Comparison of ENCODE assay signal across 9 mouse cellular contexts in the genomic region with DNA sequence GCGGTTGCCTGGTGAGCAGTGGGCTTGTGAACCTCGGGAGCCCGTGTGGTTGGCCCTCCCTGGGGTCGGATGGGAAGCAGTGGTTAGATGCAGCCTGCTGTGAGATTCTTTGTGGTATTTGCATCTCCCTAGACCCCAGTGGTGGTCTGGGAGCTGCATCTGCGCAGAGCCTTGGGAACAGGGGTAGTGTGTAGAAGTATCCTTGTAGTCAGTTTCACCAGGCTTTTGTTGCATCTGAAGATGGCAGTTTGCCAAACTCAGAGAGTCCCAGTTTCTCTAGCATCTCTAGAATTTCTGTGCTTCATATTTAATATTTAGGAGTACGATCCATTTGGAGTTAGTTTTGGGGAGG. TPM values are rescaled to one million over a fixed set of nuclear protein-coding genes. Genes with fewer than 3 reads are reported as not detected.
DNase-seq lines count a peak whose midpoint lies in the region; ATAC-seq and TF ChIP-seq lines count a peak whose summit lies in the region.
"Had no signal": no experiment of that assay in that cellular context is flagged by ENCODE, and none has a peak within 500 bp of the region (broad histone marks: within the 10 kb centered on the region; RNA-seq: fewer than 3 reads in every experiment).

No protein-coding gene starts in this region.

- DNase-seq in lung, adult 2 months, result no peak
- DNase-seq in lung, postnatal 4 days, result no peak
- no peak for DNase-seq in embryonic facial prominence, embryonic 14.5 days (ENCODE audit: low spot score)
- no peak for DNase-seq in frontal cortex, postnatal 36 days (ENCODE audit: low spot score in 2 of 2)

- no peak for TF ChIP-seq CTCF in lung, adult 2 months (IDR thresholded peaks at IDR 0.05; ENCODE audit: insufficient read depth, low read length)
- TF ChIP-seq CTCF in intestine, postnatal 0 days (IDR thresholded peaks at IDR 0.05; ENCODE audit: low read depth), result no peak

- WGBS in lung, adult 2 months, result 13% methylated on average over 6 of the region's 6 CpGs
- 12% methylated on average over 6 of the region's 6 CpGs for WGBS in embryonic facial prominence, embryonic 14.5 days
- 12% methylated on average over 6 of the region's 6 CpGs for WGBS in intestine, postnatal 0 days
- WGBS in neural tube, embryonic 15.5 days, result 13% methylated on average over 6 of the region's 6 CpGs

- H3K27me3 ChIP-seq in embryonic facial prominence, embryonic 14.5 days (replicated peaks; ENCODE audit: control insufficient read depth, insufficient read depth, low read length), result no peaks in the 10 kb centered on the region
- no peaks in the 10 kb centered on the region for H3K27me3 ChIP-seq in intestine, postnatal 0 days (replicated peaks; ENCODE audit: control insufficient read depth, insufficient read depth, low read length)
- H3K27me3 ChIP-seq in neural tube, embryonic 15.5 days (replicated peaks), result no peaks in the 10 kb centered on the region

- H3K36me3 ChIP-seq in embryonic facial prominence, embryonic 14.5 days (ENCODE audit: control insufficient read depth, insufficient read depth, low read length), result no peaks in the 10 kb centered on the region
- H3K36me3 ChIP-seq in intestine, postnatal 0 days (ENCODE audit: control insufficient read depth, insufficient read depth), result no peaks in the 10 kb centered on the region
- H3K36me3 ChIP-seq in neural tube, embryonic 15.5 days, result peaks cover 15% of the 10 kb centered on the region

- peak overlapping the region; percentile 52 for H3K4me2 ChIP-seq in embryonic facial prominence, embryonic 14.5 days (ENCODE audit: low read depth, low read length)
- peak overlapping the region; percentile 81 for H3K4me2 ChIP-seq in intestine, postnatal 0 days (replicated peaks; ENCODE audit: low read depth)
- H3K4me2 ChIP-seq in neural tube, embryonic 15.5 days, result peak overlapping the region; percentile 60

- peak overlapping the region; percentile 75 for H3K9ac ChIP-seq in embryonic facial prominence, embryonic 14.5 days (ENCODE audit: low read depth, low read length)
- H3K9ac ChIP-seq in intestine, postnatal 0 days (ENCODE audit: low read depth, low read length), result peak overlapping the region; percentile 62
- peak overlapping the region; percentile 86 for H3K9ac ChIP-seq in neural tube, embryonic 15.5 days (replicated peaks)

- H3K4me3 ChIP-seq in lung, adult 2 months (replicated peaks; ENCODE audit: extremely low read depth, low read depth, low read length), result peak overlapping the region; percentile 67
- H3K4me3 ChIP-seq in embryonic facial prominence, embryonic 14.5 days (ENCODE audit: low read depth, low read length), result peak overlapping the region; percentile 56
- H3K4me3 ChIP-seq in intestine, postnatal 0 days (ENCODE audit: low read depth, low read length), result peak overlapping the region; percentile 63
- peak overlapping the region; percentile 66 for H3K4me3 ChIP-seq in neural tube, embryonic 15.5 days (replicated peaks)

- peak; percentile 88 for ATAC-seq in embryonic facial prominence, embryonic 14.5 days (ENCODE audit: low read depth)
- ATAC-seq in intestine, postnatal 0 days, result peak; percentile 54
- ATAC-seq in neural tube, embryonic 15.5 days (ENCODE audit: low FRiP score), result peak; percentile 90
- ATAC-seq in erythroid progenitor cell, adult 5-6 weeks (replicated peaks; ENCODE audit: low FRiP score, poor library complexity, severe bottlenecking), result no peak
- no peak for ATAC-seq in activated CD4-positive, CD25-positive, alpha-beta regulatory T cell, adult 4 months

- H3K4me1 ChIP-seq in lung, adult 2 months (ENCODE audit: control insufficient read depth, insufficient read depth, low read length), result peaks cover 5% of the 10 kb centered on the region; the same call in 1 of the 2 replicates
- no peaks in the 10 kb centered on the region for H3K4me1 ChIP-seq in embryonic facial prominence, embryonic 14.5 days (ENCODE audit: control insufficient read depth, insufficient read depth, low read length)
- H3K4me1 ChIP-seq in intestine, postnatal 0 days (replicated peaks; ENCODE audit: control insufficient read depth, insufficient read depth, low read length), result 0 out of 2 replicates have a peak, but pooled peaks cover 9% of the 10 kb centered on the region
- H3K4me1 ChIP-seq in neural tube, embryonic 15.5 days, result peaks cover 11% of the 10 kb centered on the region

- peak overlapping the region; percentile 64; the same call in 1 of the 2 replicates for H3K27ac ChIP-seq in embryonic facial prominence, embryonic 14.5 days (replicated peaks; ENCODE audit: low read depth, low read length)
- H3K27ac ChIP-seq in intestine, postnatal 0 days (ENCODE audit: low read depth, low read length), result no peak overlapping the region
- peak overlapping the region; percentile 93 for H3K27ac ChIP-seq in neural tube, embryonic 15.5 days (replicated peaks)

- no peak for TF ChIP-seq POLR2A in lung, adult 2 months (IDR thresholded peaks at IDR 0.05; ENCODE audit: borderline replicate concordance, extremely low read depth, low read depth, low read length)

- H3K9me3 ChIP-seq in embryonic facial prominence, embryonic 14.5 days (ENCODE audit: control insufficient read depth, low read length), result 0 out of 2 replicates have a peak, but pooled peaks cover 7% of the 10 kb centered on the region
- no peaks in the 10 kb centered on the region for H3K9me3 ChIP-seq in intestine, postnatal 0 days (ENCODE audit: control insufficient read depth)
- peaks cover 11% of the 10 kb centered on the region; the same call in 1 of the 2 replicates for H3K9me3 ChIP-seq in neural tube, embryonic 15.5 days (replicated peaks)

RNA-seq across cellular contexts. Expression of a gene that starts 0.3 kb away (rescaled TPM):
- polyA plus RNA-seq in lung, adult 2 months (2012; rRNA removed), result 0.10 and 0.83 TPM in 2 replicates
- 3.1 and 3.3 TPM in 2 replicates for polyA plus RNA-seq in embryonic facial prominence, embryonic 14.5 days (2014; fragmentation: Nextera tagmentation; extraction: Ambion mirVana)
- polyA plus RNA-seq in intestine, postnatal 0 days (2015; fragmentation: Nextera tagmentation; extraction: Ambion mirVana), result 1.4 and 1.8 TPM in 2 replicates
- polyA plus RNA-seq in neural tube, embryonic 15.5 days (2015; fragmentation: Nextera tagmentation; extraction: Ambion mirVana), result 9.9 and 10.8 TPM in 2 replicates
- total RNA-seq in erythroid progenitor cell, adult 5-6 weeks (2015; ENCODE audit: low replicate concordance), result 4.3 TPM in 1 of 2 replicates, not detected in the other
- total RNA-seq in erythroid progenitor cell, adult 5-6 weeks (2017; ENCODE audit: low replicate concordance), result 1.5 and 2.7 TPM in 2 replicates
- polyA plus RNA-seq in activated CD4-positive, CD25-positive, alpha-beta regulatory T cell, adult 4 months (2017; shearing (Covaris generic)), result 10 to 100 TPM; 25.0 to 27.7 TPM
- polyA plus RNA-seq: adrenal gland, adult 2 months had no signal

Comparison
In these comparisons a context has a peak if more than half of its experiments do, and no peak if none do; other contexts are left out.
1. ATAC-seq: peak in embryonic facial prominence, embryonic 14.5 days (single experiment), intestine, postnatal 0 days (single experiment) and neural tube, embryonic 15.5 days (single experiment); none in erythroid progenitor cell, adult 5-6 weeks (single experiment) and activated CD4-positive, CD25-positive, alpha-beta regulatory T cell, adult 4 months (single experiment).
2. Peak in every context shown above with its lines, with median percentiles within 50 percentile points of each other: H3K4me3 ChIP-seq, H3K4me2 ChIP-seq and H3K9ac ChIP-seq.